Mouse (Mus musculus): ENCODE results near the gene Ptov1. TPM values are rescaled to one million over a fixed set of nuclear protein-coding genes. Genes with fewer than 3 reads are reported as not detected.
A peak's percentile ranks its signal among the peaks of the same experiment; 100 is the strongest.

Ptov1 gene
- total and polyA plus RNA-seq, 3 experiments, result 33.2 to 145 (median 75.4) TPM

- Histone ChIP-seq H3K4me3 (ENCODE audit: low read depth, low read length) (no peak overlapping the region), H3K27me3 (ENCODE audit: insufficient read depth, low read length) (no peaks in the 10 kb centered on the region), H3K4me1 (ENCODE audit: insufficient read depth, low read depth, low read length) (peaks cover 61% of the 10 kb centered on the region), H3K36me3 (replicated peaks) (peaks cover 94% of the 10 kb centered on the region), H3K9me3 (replicated peaks) (no peaks in the 10 kb centered on the region)
- DNase-seq (ENCODE audit: low spot score), result no peak
- ATAC-seq (ENCODE audit: extremely low read depth, insufficient number of reproducible peaks, low FRiP score, poor library complexity, severe bottlenecking), result no peak
- no peak for TF ChIP-seq CTCF (IDR thresholded peaks at IDR 0.05; ENCODE audit: low read depth, low read length)
- TF ChIP-seq GATA2 (IDR thresholded peaks at IDR 0.05; ENCODE audit: borderline replicate concordance, low read depth, low read length), result no peak
- TF ChIP-seq POLR2AphosphoS5 (IDR thresholded peaks at IDR 0.05; ENCODE audit: insufficient replicate concordance, low read depth, low read length), result no peak
- TF ChIP-seq TAL1 (conservative IDR thresholded peaks at IDR 0.05; ENCODE audit: low read depth, low read length), result no peak
Measured at GRCm38 (mm10) chr7:44832763-44833162, 36.8 kb downstream of the Ptov1 start.

GRCm38 (mm10) chr7:44828706-44829105, 40.9 kb downstream of the Ptov1 start:
- TF ChIP-seq CTCF (IDR thresholded peaks at IDR 0.05; ENCODE audit: low read depth, low read length) (no peak), GATA1 (IDR thresholded peaks at IDR 0.05; ENCODE audit: borderline replicate concordance, low read length) (no peak), TAL1 (conservative IDR thresholded peaks at IDR 0.05; ENCODE audit: low read depth, low read length) (no peak), POLR2AphosphoS5 (IDR thresholded peaks at IDR 0.05; ENCODE audit: insufficient replicate concordance, low read depth, low read length) (no peak), GATA2 (IDR thresholded peaks at IDR 0.05; ENCODE audit: borderline replicate concordance, low read depth, low read length) (no peak)
- ATAC-seq (ENCODE audit: extremely low read depth, insufficient number of reproducible peaks, low FRiP score, poor library complexity, severe bottlenecking), result no peak
- Histone ChIP-seq H3K9me3 (replicated peaks) (no peaks in the 10 kb centered on the region), H3K27me3 (ENCODE audit: insufficient read depth, low read length) (no peaks in the 10 kb centered on the region), H3K4me1 (ENCODE audit: insufficient read depth, low read depth, low read length) (peaks cover 80% of the 10 kb centered on the region), H3K36me3 (replicated peaks) (peaks cover 94% of the 10 kb centered on the region), H3K4me3 (ENCODE audit: low read depth, low read length) (peak overlapping the region; percentile 10; the same call in 1 of the 2 replicates)
- no peak for DNase-seq (ENCODE audit: low spot score)

GRCm38 (mm10) chr7:44826771-44827170, 42.8 kb downstream of the Ptov1 start:
- Histone ChIP-seq H3K36me3 (replicated peaks) (peaks cover 97% of the 10 kb centered on the region), H3K27me3 (ENCODE audit: insufficient read depth, low read length) (no peaks in the 10 kb centered on the region), H3K4me3 (ENCODE audit: low read depth, low read length) (no peak overlapping the region), H3K9me3 (replicated peaks) (no peaks in the 10 kb centered on the region), H3K4me1 (ENCODE audit: insufficient read depth, low read depth, low read length) (peaks cover 90% of the 10 kb centered on the region)
- TF ChIP-seq POLR2AphosphoS5 (IDR thresholded peaks at IDR 0.05; ENCODE audit: insufficient replicate concordance, low read depth, low read length), result no peak
- no peak for TF ChIP-seq GATA2 (IDR thresholded peaks at IDR 0.05; ENCODE audit: borderline replicate concordance, low read depth, low read length)
- no peak for TF ChIP-seq GATA1 (IDR thresholded peaks at IDR 0.05; ENCODE audit: borderline replicate concordance, low read length)
- TF ChIP-seq TAL1 (conservative IDR thresholded peaks at IDR 0.05; ENCODE audit: low read depth, low read length), result no peak
- DNase-seq (ENCODE audit: low spot score) (no peak), ATAC-seq (ENCODE audit: extremely low read depth, insufficient number of reproducible peaks, low FRiP score, poor library complexity, severe bottlenecking) (no peak)

GRCm38 (mm10) chr7:44824872-44825271, 44.7 kb downstream of the Ptov1 start:
- DNase-seq (ENCODE audit: low spot score) (peak; percentile 46), ATAC-seq (ENCODE audit: extremely low read depth, insufficient number of reproducible peaks, low FRiP score, poor library complexity, severe bottlenecking) (peak; percentile 43; the same call in 1 of the 2 replicates)
- no peak overlapping the region for H3K4me3 ChIP-seq (ENCODE audit: low read depth, low read length)
- H3K4me1 ChIP-seq (ENCODE audit: insufficient read depth, low read depth, low read length), result peaks cover 91% of the 10 kb centered on the region
- H3K36me3 ChIP-seq (replicated peaks), result peaks cover 97% of the 10 kb centered on the region
- no peak for TF ChIP-seq TAL1 (conservative IDR thresholded peaks at IDR 0.05; ENCODE audit: low read depth, low read length)
- TF ChIP-seq POLR2AphosphoS5 (IDR thresholded peaks at IDR 0.05; ENCODE audit: insufficient replicate concordance, low read depth, low read length), result no peak
- no peak for TF ChIP-seq GATA2 (IDR thresholded peaks at IDR 0.05; ENCODE audit: borderline replicate concordance, low read depth, low read length)
- peak; percentile 66; the same call in 1 of the 2 replicates for TF ChIP-seq CTCF (IDR thresholded peaks at IDR 0.05; ENCODE audit: low read depth, low read length)
- no peaks in the 10 kb centered on the region for H3K27me3 ChIP-seq (ENCODE audit: insufficient read depth, low read length)
- H3K9me3 ChIP-seq (replicated peaks), result no peaks in the 10 kb centered on the region

- H3K4me3 ChIP-seq (ENCODE audit: low read depth, low read length), result no peak overlapping the region
- H3K36me3 ChIP-seq (replicated peaks), result peaks cover 97% of the 10 kb centered on the region
- DNase-seq (ENCODE audit: low spot score), result no peak
- no peaks in the 10 kb centered on the region for H3K9me3 ChIP-seq (replicated peaks)
- ATAC-seq (ENCODE audit: extremely low read depth, insufficient number of reproducible peaks, low FRiP score, poor library complexity, severe bottlenecking), result no peak
- no peaks in the 10 kb centered on the region for H3K27me3 ChIP-seq (ENCODE audit: insufficient read depth, low read length)
- no peak for TF ChIP-seq CTCF (IDR thresholded peaks at IDR 0.05; ENCODE audit: low read depth, low read length)
- peaks cover 91% of the 10 kb centered on the region for H3K4me1 ChIP-seq (ENCODE audit: insufficient read depth, low read depth, low read length)
Measured at GRCm38 (mm10) chr7:44823409-44823808, 46.2 kb downstream of the Ptov1 start.

- no peak for TF ChIP-seq CTCF (IDR thresholded peaks at IDR 0.05; ENCODE audit: low read depth, low read length)
- no peak for TF ChIP-seq GATA1 (IDR thresholded peaks at IDR 0.05; ENCODE audit: borderline replicate concordance, low read length)
- no peak for TF ChIP-seq POLR2AphosphoS5 (IDR thresholded peaks at IDR 0.05; ENCODE audit: insufficient replicate concordance, low read depth, low read length)
- TF ChIP-seq GATA2 (IDR thresholded peaks at IDR 0.05; ENCODE audit: borderline replicate concordance, low read depth, low read length), result no peak
- no peak for TF ChIP-seq TAL1 (conservative IDR thresholded peaks at IDR 0.05; ENCODE audit: low read depth, low read length)
- H3K4me3 ChIP-seq (ENCODE audit: low read depth, low read length), result no peak overlapping the region
- ATAC-seq (ENCODE audit: extremely low read depth, insufficient number of reproducible peaks, low FRiP score, poor library complexity, severe bottlenecking) (no peak), DNase-seq (ENCODE audit: low spot score) (no peak)
- peaks cover 97% of the 10 kb centered on the region for H3K36me3 ChIP-seq (replicated peaks)
- H3K27me3 ChIP-seq (ENCODE audit: insufficient read depth, low read length), result no peaks in the 10 kb centered on the region
- peaks cover 89% of the 10 kb centered on the region for H3K4me1 ChIP-seq (ENCODE audit: insufficient read depth, low read depth, low read length)
- no peaks in the 10 kb centered on the region for H3K9me3 ChIP-seq (replicated peaks)
Measured at GRCm38 (mm10) chr7:44821666-44822448, 47.7 kb downstream of the Ptov1 start.
